Mouse (Mus musculus): ENCODE measurements around the gene E130311K13Rik. TPM values are rescaled to one million over a fixed set of nuclear protein-coding genes. Genes with fewer than 3 reads are reported as not detected.

Gene E130311K13Rik
- polyA plus RNA-seq, 1 experiment from 2014 or later = 3.4 TPM

GRCm38 (mm10) chr3:63949837-63950236 lies 20.6 kb upstream of the E130311K13Rik start:
- H3K27ac ChIP-seq (replicated peaks; ENCODE audit: low read depth, low read length) = no peak overlapping the region
- 85% methylated on average over 3 of the region's 3 CpGs for WGBS
- H3K36me3 ChIP-seq (ENCODE audit: control insufficient read depth, insufficient read depth, low read length) = no peaks in the 10 kb centered on the region
- no peaks in the 10 kb centered on the region for H3K9me3 ChIP-seq (ENCODE audit: control insufficient read depth, low read length)
- H3K4me3 ChIP-seq (ENCODE audit: low read depth, low read length) = no peak overlapping the region
- no peak overlapping the region for H3K4me2 ChIP-seq (ENCODE audit: low read depth, severe bottlenecking)
- DNase-seq (ENCODE audit: low spot score) (no peak), ATAC-seq (ENCODE audit: insufficient number of reproducible peaks, low FRiP score, low TSS enrichment, low read depth) (no peak)
- no peaks in the 10 kb centered on the region for H3K4me1 ChIP-seq (ENCODE audit: control insufficient read depth, insufficient read depth, low read length)
- H3K27me3 ChIP-seq (ENCODE audit: control insufficient read depth, insufficient read depth, low read length) = no peaks in the 10 kb centered on the region
- no peak overlapping the region for H3K9ac ChIP-seq (ENCODE audit: low read length)

DNA sequence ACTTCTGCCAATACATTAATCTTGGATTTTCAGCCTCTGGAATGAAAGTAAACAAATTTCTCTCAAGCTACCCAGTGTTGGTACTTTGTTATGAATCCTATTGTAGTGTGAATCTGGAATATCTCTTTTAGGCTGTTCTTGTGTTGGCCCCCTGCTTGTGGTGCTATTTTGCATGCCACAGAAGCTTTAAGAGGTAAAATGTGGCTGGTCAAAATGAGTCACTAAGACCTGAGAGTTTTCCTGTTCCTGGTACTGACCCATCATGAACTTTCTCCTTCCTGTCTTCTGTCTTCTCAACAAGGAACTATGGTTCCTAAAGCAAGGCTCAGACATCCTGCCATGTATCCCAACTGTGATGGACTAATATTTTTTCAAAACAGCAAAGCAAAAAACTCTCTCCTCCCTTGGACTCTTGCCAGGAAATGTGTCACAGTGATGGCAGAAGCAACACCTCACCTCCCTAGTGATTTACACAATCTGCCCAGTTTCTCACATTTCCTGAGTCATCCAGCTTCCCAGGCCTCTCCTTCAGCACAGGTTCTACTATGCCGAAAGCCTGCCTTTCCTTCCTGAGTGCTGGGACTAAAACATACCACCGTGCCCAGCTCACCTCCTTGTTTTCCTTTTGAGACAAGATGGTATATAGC lies 12.1 kb upstream of the E130311K13Rik start:
- ATAC-seq (ENCODE audit: insufficient number of reproducible peaks, low FRiP score, low TSS enrichment, low read depth) (no peak), DNase-seq (ENCODE audit: low spot score) (no peak)
- no peaks in the 10 kb centered on the region for H3K9me3 ChIP-seq (ENCODE audit: control insufficient read depth, low read length)
- no peak overlapping the region for H3K4me2 ChIP-seq (ENCODE audit: low read depth, severe bottlenecking)
- no peak overlapping the region for H3K27ac ChIP-seq (replicated peaks; ENCODE audit: low read depth, low read length)
- no peak overlapping the region for H3K9ac ChIP-seq (ENCODE audit: low read length)
- no peak overlapping the region for H3K4me3 ChIP-seq (ENCODE audit: low read depth, low read length)
- no peaks in the 10 kb centered on the region for H3K27me3 ChIP-seq (ENCODE audit: control insufficient read depth, insufficient read depth, low read length)
- 87% methylated on average over 2 of the region's 2 CpGs for WGBS
- H3K36me3 ChIP-seq (ENCODE audit: control insufficient read depth, insufficient read depth, low read length) = no peaks in the 10 kb centered on the region
- H3K4me1 ChIP-seq (ENCODE audit: control insufficient read depth, insufficient read depth, low read length) = no peaks in the 10 kb centered on the region

- Histone ChIP-seq H3K9me3 (ENCODE audit: control insufficient read depth, low read length) (no peaks in the 10 kb centered on the region), H3K4me3 (ENCODE audit: low read depth, low read length) (no peak overlapping the region), H3K27ac (replicated peaks; ENCODE audit: low read depth, low read length) (no peak overlapping the region), H3K4me2 (ENCODE audit: low read depth, severe bottlenecking) (no peak overlapping the region), H3K36me3 (ENCODE audit: control insufficient read depth, insufficient read depth, low read length) (no peaks in the 10 kb centered on the region), H3K27me3 (ENCODE audit: control insufficient read depth, insufficient read depth, low read length) (no peaks in the 10 kb centered on the region), H3K9ac (ENCODE audit: low read length) (no peak overlapping the region), H3K4me1 (ENCODE audit: control insufficient read depth, insufficient read depth, low read length) (no peaks in the 10 kb centered on the region)
- ATAC-seq (ENCODE audit: insufficient number of reproducible peaks, low FRiP score, low TSS enrichment, low read depth) = no peak
- 97% methylated on average over 2 of the region's 2 CpGs for WGBS
- DNase-seq (ENCODE audit: low spot score) = no peak
Measured at GRCm38 (mm10) chr3:63938928-63939327, 9.7 kb upstream of the E130311K13Rik start.

DNA sequence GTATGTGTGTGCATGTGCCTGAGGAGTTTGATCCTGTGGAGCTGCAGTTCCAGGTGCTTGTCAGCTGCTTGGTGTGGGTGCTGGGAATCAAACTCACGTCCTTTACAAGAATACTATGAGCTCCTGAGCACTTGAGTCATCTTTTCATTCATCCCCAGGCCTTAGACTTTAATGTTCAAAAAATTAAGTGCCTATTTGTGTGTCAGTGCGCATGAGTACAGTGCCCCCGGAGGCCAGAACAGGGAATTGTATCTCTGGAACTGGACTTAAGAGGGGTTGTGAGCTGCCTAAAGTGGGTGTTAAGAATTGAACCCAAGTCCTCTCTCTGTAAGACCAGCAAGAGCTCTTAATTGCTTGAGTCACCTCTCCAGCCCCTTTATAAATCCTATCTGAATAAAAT lies 9.6 kb downstream of the E130311K13Rik start:
- 61% methylated on average over 3 of the region's 3 CpGs for WGBS
- DNase-seq (ENCODE audit: low spot score) (peak; percentile 45), ATAC-seq (ENCODE audit: insufficient number of reproducible peaks, low FRiP score, low TSS enrichment, low read depth) (no peak)
- H3K4me2 ChIP-seq (ENCODE audit: low read depth, severe bottlenecking) = no peak overlapping the region
- H3K9ac ChIP-seq (ENCODE audit: low read length) = no peak overlapping the region
- no peak overlapping the region for H3K27ac ChIP-seq (replicated peaks; ENCODE audit: low read depth, low read length)
- no peaks in the 10 kb centered on the region for H3K27me3 ChIP-seq (ENCODE audit: control insufficient read depth, insufficient read depth, low read length)
- H3K4me3 ChIP-seq (ENCODE audit: low read depth, low read length) = no peak overlapping the region
- no peaks in the 10 kb centered on the region for H3K4me1 ChIP-seq (ENCODE audit: control insufficient read depth, insufficient read depth, low read length)
- no peaks in the 10 kb centered on the region for H3K9me3 ChIP-seq (ENCODE audit: control insufficient read depth, low read length)
- H3K36me3 ChIP-seq (ENCODE audit: control insufficient read depth, insufficient read depth, low read length) = no peaks in the 10 kb centered on the region

GRCm38 (mm10) chr3:63910301-63910700 lies 19.0 kb downstream of the E130311K13Rik start:
- H3K27me3 ChIP-seq (ENCODE audit: control insufficient read depth, insufficient read depth, low read length) = no peaks in the 10 kb centered on the region
- ATAC-seq (ENCODE audit: insufficient number of reproducible peaks, low FRiP score, low TSS enrichment, low read depth) = no peak
- H3K9me3 ChIP-seq (ENCODE audit: control insufficient read depth, low read length) = no peaks in the 10 kb centered on the region
- H3K4me2 ChIP-seq (ENCODE audit: low read depth, severe bottlenecking) = no peak overlapping the region
- H3K9ac ChIP-seq (ENCODE audit: low read length) = no peak overlapping the region
- H3K27ac ChIP-seq (replicated peaks; ENCODE audit: low read depth, low read length) = no peak overlapping the region
- no peak overlapping the region for H3K4me3 ChIP-seq (ENCODE audit: low read depth, low read length)
- H3K4me1 ChIP-seq (ENCODE audit: control insufficient read depth, insufficient read depth, low read length) = no peaks in the 10 kb centered on the region
- H3K36me3 ChIP-seq (ENCODE audit: control insufficient read depth, insufficient read depth, low read length) = no peaks in the 10 kb centered on the region
- 67% methylated on average over 4 of the region's 4 CpGs for WGBS
- no peak for DNase-seq (ENCODE audit: low spot score)

DNA sequence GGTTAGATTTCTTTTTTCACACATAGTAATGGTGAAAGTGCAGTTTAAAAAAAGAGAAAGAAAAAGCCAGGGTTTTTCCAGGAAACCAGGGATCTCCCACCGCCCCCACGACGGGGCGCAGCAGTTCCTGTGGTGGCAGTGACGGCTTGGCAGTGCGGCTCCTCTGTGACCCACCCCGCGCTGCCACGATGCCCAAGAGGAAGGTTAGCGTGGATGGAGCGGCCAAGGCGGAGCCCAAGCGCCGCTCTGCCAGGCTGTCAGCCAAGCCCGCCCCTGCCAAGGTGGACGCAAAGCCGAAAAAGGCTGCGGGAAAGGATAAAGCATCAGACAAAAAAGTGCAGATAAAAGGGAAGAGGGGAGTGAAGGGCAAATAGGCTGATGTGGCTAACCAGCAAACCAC lies 24.0 kb downstream of the E130311K13Rik start:
- Histone ChIP-seq H3K4me3 (ENCODE audit: low read depth, low read length) (peak overlapping the region; percentile 29), H3K4me2 (ENCODE audit: low read depth, severe bottlenecking) (peak overlapping the region; percentile 50), H3K27ac (replicated peaks; ENCODE audit: low read depth, low read length) (no peak overlapping the region), H3K9me3 (ENCODE audit: control insufficient read depth, low read length) (no peaks in the 10 kb centered on the region), H3K9ac (ENCODE audit: low read length) (no peak overlapping the region), H3K36me3 (ENCODE audit: control insufficient read depth, insufficient read depth, low read length) (no peaks in the 10 kb centered on the region), H3K4me1 (ENCODE audit: control insufficient read depth, insufficient read depth, low read length) (no peaks in the 10 kb centered on the region), H3K27me3 (ENCODE audit: control insufficient read depth, insufficient read depth, low read length) (no peaks in the 10 kb centered on the region; the same call in 1 of the 2 replicates)
- peak; percentile 34 for DNase-seq (ENCODE audit: low spot score)
- WGBS = 6% methylated on average over 18 of the region's 18 CpGs
- ATAC-seq (ENCODE audit: insufficient number of reproducible peaks, low FRiP score, low TSS enrichment, low read depth) = no peak

DNA sequence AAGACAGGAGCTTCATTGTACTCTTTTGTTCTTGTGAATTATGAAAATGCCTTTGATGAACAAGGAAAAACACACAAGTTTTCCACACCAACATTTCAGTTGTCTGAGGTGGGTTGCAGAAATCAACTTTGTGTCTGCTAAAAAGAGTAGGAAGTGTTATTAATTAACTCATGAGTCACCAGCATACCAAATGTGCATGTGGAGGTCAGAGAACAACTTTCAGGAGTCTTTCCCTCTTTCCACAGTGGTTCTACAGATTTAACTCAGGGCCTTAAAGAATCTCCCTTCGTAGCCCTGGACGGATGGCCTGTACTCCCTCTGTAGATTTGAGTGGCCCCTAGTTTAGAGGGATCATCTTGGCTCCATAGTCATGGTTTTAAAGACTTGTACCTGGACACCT lies 25.1 kb downstream of the E130311K13Rik start:
- DNase-seq (ENCODE audit: low spot score) (no peak), ATAC-seq (ENCODE audit: insufficient number of reproducible peaks, low FRiP score, low TSS enrichment, low read depth) (no peak)
- Histone ChIP-seq H3K27ac (replicated peaks; ENCODE audit: low read depth, low read length) (no peak overlapping the region), H3K36me3 (ENCODE audit: control insufficient read depth, insufficient read depth, low read length) (no peaks in the 10 kb centered on the region), H3K9ac (ENCODE audit: low read length) (no peak overlapping the region), H3K27me3 (ENCODE audit: control insufficient read depth, insufficient read depth, low read length) (no peaks in the 10 kb centered on the region; the same call in 1 of the 2 replicates), H3K9me3 (ENCODE audit: control insufficient read depth, low read length) (no peaks in the 10 kb centered on the region), H3K4me1 (ENCODE audit: control insufficient read depth, insufficient read depth, low read length) (no peaks in the 10 kb centered on the region), H3K4me2 (ENCODE audit: low read depth, severe bottlenecking) (no peak overlapping the region), H3K4me3 (ENCODE audit: low read depth, low read length) (no peak overlapping the region)
- WGBS = 87% methylated on average over 2 of the region's 2 CpGs

GRCm38 (mm10) chr3:63900021-63900571 lies 29.2 kb downstream of the E130311K13Rik start:
- no peak overlapping the region for H3K9ac ChIP-seq (ENCODE audit: low read length)
- DNase-seq (ENCODE audit: low spot score) = peak; percentile 36
- ATAC-seq (ENCODE audit: insufficient number of reproducible peaks, low FRiP score, low TSS enrichment, low read depth) = no peak
- H3K9me3 ChIP-seq (ENCODE audit: control insufficient read depth, low read length) = no peaks in the 10 kb centered on the region
- no peaks in the 10 kb centered on the region for H3K4me1 ChIP-seq (ENCODE audit: control insufficient read depth, insufficient read depth, low read length)
- 2% methylated on average over 12 of the region's 12 CpGs for WGBS
- peak overlapping the region; percentile 10; the same call in 1 of the 2 replicates for H3K4me3 ChIP-seq (ENCODE audit: low read depth, low read length)
- H3K36me3 ChIP-seq (ENCODE audit: control insufficient read depth, insufficient read depth, low read length) = no peaks in the 10 kb centered on the region
- no peak overlapping the region for H3K27ac ChIP-seq (replicated peaks; ENCODE audit: low read depth, low read length)
- peak overlapping the region; percentile 99 for H3K4me2 ChIP-seq (ENCODE audit: low read depth, severe bottlenecking)
- H3K27me3 ChIP-seq (ENCODE audit: control insufficient read depth, insufficient read depth, low read length) = no peaks in the 10 kb centered on the region; the same call in 1 of the 2 replicates
